Mouse (Mus musculus): ENCODE results near the gene Emid1.
"Not testable (repeated sequence)": the region's sequence is repeated elsewhere in the genome, so short reads cannot be mapped to it uniquely, and the experiment has no call there.

DNA sequence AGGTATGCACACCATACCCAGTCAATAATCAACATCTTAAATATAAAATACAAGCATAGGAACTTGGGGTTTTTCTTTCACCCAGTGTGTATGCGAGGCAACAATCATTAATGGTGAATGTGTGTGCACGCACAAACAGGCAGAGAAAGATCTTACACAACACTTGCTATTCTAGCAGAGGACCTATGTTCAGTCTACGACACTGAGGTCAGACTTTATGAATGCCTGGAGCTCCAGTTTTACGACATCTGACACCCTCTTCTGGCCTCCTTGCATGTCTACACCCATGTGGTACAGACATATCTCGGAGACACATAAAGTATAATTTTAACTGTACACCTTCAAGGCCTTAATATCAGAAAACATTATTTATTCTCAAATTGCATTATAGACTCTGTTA, 75.2 kb downstream of the Emid1 start:
- not testable (repeated sequence) for TF ChIP-seq CTCF, EP300 (IDR thresholded peaks at IDR 0.05; ENCODE audit: low read depth)
